Mouse (Mus musculus) T-helper 2 cell (primary cell): Measurements from ENCODE around the gene Tmem200c.

Experiments used
- in situ Hi-C: fragments of 300-600 bp; cut with MboI, MseI; formaldehyde crosslinking; loops from one replicate; pipeline ENCODE4 v1.15.1; 2025; ENCODE audit warnings: high pct_unique_total_duplicates

Tmem200c gene

GRCm38 (mm10) chr17:68826323-68826722, at the start of gene Tmem200c:
Gene Tmem200c (plus strand): TSS chr17:68826623.
- in situ Hi-C loops: no loop called here

DNA sequence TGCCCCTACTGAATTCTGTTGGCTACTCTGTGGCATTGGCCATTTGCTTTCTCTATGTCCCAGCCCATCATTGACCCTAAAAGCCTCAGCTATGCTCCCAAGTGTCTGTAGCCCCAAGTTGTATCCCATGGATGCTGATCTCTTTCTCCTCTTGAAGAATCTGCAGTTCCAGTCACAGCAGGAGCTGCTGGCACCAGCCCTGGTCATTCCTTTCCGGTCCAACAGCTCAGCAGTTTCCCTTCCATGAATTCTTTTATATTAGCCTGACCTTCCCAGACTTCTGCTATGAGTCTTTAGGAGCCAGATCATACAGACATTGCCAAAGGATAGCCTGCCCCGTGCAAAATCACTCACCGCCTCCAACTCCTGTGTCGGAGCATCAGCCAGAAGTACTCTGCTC, 32.7 kb upstream of the Tmem200c start:
- in situ Hi-C loops: loop anchor here (10.0 kb wide), 1 partner anchor 1519 kb away; no protein-coding TSS in a partner anchor

- in situ Hi-C loops: no loop called here
These were observed 10.2 kb downstream of the Tmem200c start for GRCm38 (mm10) chr17:68836655-68837012.

DNA sequence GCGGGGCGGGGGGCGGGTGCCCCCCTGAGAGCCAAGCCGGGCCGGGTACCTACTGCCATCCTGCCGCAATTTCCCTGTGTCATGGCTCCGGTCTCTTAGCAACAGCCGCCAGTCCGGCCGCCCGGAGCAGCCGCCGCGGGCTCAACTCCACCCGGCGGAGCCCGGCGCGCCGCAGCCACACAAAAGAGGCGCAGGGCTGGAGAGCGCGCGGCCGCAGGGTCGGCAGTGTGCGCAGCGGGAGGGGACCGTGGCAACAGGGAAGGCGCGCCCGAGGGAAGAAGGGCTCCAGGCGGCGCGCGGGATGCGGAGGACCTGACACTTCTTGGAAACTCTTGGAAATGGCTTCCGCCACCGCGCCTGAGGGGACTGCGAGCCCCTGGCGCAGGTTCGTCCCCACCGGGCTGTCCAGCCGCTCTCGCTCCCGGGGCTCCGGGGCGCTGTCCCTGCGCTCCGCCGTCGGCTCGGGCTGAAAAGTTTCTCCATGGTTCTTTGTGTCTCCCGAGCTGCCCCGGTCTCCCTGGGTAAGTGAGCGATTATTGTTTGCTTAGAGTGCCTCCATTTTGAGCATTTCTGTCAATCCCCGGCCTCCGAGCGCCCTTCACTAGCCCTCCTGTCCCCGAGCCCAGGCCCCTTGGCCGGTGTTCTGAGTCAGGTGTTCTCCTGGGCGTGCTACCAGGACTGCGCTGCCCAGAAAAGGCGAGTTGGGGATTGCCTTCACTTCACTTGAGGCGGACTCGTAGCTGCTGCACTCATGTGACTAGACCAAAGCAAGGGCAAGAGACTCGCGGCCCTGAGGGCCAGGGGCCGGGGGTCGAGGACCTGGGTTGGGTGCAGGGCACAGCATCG, 10.8 kb downstream of the Tmem200c start:
- in situ Hi-C loops: no loop called here

GRCm38 (mm10) chr17:68837859-68838194, 11.4 kb downstream of the Tmem200c start:
- in situ Hi-C loops: no loop called here

DNA sequence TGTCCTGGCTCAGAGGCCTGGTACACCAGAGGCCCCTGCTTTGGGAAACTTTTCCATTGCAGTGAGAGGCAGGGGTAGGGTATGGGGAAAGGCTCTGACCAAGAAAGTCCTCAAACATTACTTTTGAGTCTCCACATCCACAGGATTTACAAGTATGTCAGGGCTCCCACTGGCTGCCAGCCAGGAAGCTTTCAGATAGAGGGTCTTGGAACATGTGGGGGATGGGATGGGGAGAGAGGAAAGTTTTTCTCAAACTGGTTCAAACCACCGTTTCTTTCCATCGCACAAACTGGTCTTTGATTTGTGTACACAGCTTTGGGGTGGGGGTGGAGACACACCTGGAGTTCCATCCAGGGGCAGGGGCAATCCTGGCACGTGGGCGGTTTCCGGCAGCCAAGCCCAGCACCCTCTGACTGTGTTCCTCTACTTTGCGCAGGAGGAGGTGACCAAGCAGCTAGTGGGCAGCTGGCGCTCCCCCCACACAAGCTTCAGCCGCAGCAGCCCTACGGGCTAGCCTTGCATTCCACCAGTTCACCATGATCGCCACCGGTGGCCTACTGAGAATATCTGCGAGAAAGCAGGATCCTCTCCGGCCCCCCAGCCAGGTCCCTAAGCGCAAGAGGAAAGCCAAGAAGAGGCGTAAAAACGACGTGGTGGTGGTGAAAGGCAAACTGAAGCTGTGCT, 13.6 kb downstream of the Tmem200c start:
- in situ Hi-C loops: no loop called here

GRCm38 (mm10) chr17:68840572-68840939, 14.1 kb downstream of the Tmem200c start:
- in situ Hi-C loops: no loop called here

DNA sequence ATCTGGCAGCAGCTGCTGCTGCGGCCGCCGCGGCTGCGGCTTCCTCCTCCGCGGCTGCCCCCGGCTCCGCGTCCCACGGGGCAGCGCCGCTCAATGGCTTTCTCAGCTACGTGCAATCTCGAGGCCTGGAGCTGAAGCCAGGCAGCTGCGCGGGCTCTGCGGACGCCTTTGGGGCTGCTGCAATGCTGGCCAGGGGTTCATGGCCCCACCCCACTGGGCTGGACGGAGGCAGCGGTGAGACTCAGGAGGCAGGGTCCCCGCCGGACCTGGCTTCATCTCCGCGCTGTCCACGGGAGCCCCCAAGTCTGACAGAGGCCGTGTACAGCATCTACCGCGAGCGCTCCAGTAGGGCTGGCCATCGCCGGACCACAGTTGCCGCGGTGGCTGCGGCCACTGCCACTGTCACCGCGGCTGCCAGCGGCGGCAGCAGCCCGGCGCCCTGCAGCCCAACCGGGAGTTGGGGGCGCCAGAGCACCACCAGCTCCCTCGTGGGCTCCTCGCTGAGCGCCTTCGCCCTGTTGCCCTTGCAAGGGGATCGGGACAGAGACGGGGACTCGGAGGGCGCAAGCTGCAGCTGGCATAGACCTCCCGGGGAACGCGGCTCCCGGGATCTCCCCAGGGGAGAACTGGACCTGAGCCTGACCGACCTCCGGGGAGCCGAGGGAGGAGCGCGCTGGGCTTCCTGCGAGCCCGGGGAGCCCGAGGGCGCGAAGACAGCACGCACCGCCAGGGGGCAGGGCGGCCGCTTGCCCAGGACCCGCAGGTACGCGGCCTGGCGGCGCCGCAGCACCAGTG, 14.9 kb downstream of the Tmem200c start:
- in situ Hi-C loops: no loop called here

DNA sequence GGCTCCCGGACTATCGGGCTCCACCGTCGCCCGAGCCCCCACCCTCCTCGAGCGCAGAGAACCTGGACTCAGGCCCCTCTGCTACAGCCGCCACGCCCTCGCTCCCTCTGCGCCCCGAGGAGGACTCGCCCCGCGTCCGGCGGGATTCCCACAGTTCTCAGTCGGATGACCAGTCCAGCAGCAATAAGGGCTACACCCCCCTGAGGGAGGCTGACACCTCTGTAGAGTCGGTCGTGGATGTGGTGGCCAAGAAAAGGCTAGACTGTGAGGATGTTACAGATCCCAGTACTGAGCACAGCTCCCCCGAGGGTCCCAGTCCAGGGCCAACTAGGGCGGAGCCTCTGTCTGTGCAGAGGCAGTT, 15.4 kb downstream of the Tmem200c start:
- in situ Hi-C loops: no loop called here

- in situ Hi-C loops: no loop called here
These were observed 19.5 kb downstream of the Tmem200c start for GRCm38 (mm10) chr17:68845931-68846330.

- in situ Hi-C loops: no loop called here
These were observed 22.3 kb downstream of the Tmem200c start for GRCm38 (mm10) chr17:68848739-68849138.

GRCm38 (mm10) chr17:68852171-68852966, 25.9 kb downstream of the Tmem200c start:
- in situ Hi-C loops: no loop called here

DNA sequence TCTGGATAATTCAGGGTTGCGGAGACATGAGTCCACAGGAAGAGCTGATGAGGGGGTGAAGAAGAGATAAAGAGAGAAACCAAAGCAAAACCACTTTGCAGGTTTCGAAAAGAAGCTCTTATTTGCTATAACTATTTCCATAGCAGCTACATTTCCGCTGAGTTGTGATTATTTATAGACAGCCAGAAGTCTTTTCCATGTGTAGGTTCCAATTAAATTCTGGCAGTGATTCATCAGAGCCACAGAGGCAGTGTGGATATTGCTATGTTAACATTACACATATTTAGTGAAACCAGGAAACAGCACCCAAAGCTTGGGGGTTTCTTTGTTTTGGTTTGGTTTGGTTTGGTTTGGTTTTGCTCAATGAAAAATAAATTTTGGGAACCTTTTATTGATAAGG, 37.8 kb downstream of the Tmem200c start:
- in situ Hi-C loops: no loop called here

DNA sequence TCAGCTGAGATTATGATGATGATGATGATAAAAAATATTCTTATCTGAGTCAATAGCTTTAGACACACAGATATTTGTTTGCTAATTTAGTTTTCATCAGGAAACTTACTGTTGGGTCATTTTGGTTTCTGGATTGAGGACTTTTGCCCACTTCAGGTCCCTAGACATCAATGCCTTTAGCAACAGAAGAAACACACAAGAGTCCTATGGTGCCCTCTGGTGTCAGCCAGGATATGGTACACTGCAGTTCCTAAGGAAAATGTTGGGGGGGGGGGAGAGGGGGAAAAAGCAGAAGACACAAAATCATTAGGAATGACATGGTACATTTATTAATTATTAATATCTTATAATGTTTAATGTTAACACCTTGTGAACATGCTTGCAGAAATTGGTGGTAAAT, 42.0 kb downstream of the Tmem200c start:
- in situ Hi-C loops: no loop called here

DNA sequence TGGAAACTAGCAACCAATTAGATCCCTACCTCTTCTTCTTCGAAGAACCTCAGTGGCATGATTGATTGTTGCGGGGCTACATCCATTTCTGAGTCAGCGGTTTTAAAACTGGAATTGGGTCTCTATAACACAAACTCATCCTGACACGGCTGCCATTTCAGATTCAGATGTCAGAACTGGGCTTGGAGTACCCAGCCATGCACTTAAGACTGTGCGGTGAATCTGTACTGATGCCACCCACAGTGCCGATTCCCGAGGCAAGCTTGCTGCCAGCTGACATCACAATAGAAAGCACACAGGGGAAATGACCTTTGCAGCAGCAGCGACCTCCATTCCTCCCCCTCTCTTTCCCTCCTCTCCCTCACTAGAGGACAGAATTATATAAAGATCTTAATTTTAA, 47.6 kb downstream of the Tmem200c start:
- in situ Hi-C loops: no loop called here

DNA sequence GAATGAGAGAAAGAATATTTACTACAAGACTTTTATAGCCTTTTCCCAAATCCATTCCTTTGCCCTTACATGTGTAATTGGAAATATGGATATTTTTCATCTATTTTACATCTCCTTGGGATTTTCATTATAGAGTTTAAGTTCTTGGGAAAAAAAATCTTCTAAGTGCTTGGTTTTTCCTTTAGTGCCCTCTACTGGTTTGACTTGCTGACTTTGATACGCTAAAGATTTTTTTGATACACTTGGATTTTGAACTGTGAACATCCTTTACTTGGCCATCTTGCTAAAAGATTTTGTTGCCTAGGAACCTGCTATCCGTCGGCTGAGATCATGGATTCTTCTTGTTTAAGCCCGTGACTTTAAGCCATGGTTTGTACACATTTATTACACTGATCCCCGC, 48.8 kb downstream of the Tmem200c start:
- in situ Hi-C loops: no loop called here

- in situ Hi-C loops: no loop called here
These were observed 49.6 kb downstream of the Tmem200c start for GRCm38 (mm10) chr17:68875917-68876495.

GRCm38 (mm10) chr17:68881725-68882524, 55.5 kb downstream of the Tmem200c start:
- in situ Hi-C loops: no loop called here

DNA sequence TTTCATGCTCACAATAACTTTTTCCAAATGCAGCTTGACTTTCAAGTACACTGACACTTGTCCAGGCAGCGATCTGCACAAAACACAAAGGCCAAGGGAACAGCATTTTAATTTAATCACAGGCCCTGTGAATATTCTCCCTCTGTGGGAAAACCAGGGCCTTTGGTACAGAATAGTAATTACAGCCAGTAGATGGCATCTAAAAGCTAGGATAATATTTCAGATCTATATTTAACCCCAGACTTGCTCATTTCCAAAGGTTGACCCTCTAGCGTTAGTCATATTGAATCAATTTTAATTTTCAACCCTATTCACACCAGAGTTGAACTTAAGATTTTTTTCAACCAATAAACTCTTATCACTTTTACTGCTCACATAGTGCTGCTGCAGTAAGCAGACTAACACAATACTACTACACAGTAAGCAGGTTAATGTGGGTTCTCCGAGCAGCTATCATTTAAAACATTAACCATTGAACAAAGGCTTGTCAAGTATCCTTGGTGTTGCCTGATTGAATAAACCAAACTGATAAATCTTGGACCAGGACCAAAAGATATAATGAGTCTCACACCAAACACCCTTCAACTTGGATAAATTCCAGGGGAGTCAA, 57.2 kb downstream of the Tmem200c start:
- in situ Hi-C loops: no loop called here

- in situ Hi-C loops: no loop called here
These were observed 64.2 kb downstream of the Tmem200c start for GRCm38 (mm10) chr17:68890672-68891071.
